Mouse (Mus musculus): ENCODE data around the gene Cpne2. TPM values are rescaled to one million over a fixed set of nuclear protein-coding genes. Genes with fewer than 3 reads are reported as not detected.

Cpne2 gene
- total RNA-seq (2014; fragmentation: Nextera tagmentation) (106 and 114 TPM in 2 replicates), total RNA-seq (2017) (53.9 and 56.5 TPM in 2 replicates)

GRCm38 (mm10) chr8:94532873-94533671 is at the start of gene Cpne2:
Gene Cpne2 (plus strand): TSS chr8:94532990.
- ATAC-seq (replicated peaks; ENCODE audit: poor library complexity, severe bottlenecking), result peak; percentile 70

GRCm38 (mm10) chr8:94485288-94485687 is 47.5 kb upstream of the Cpne2 start:
- peak; percentile 57 for ATAC-seq (replicated peaks; ENCODE audit: poor library complexity, severe bottlenecking)

GRCm38 (mm10) chr8:94485882-94486281 is 46.9 kb upstream of the Cpne2 start:
- ATAC-seq (replicated peaks; ENCODE audit: poor library complexity, severe bottlenecking), result peak; percentile 51

GRCm38 (mm10) chr8:94488016-94488415 is 44.8 kb upstream of the Cpne2 start:
- ATAC-seq (replicated peaks; ENCODE audit: poor library complexity, severe bottlenecking), result no peak

- no peak for ATAC-seq (replicated peaks; ENCODE audit: poor library complexity, severe bottlenecking)
These were observed 42.8 kb upstream of the Cpne2 start for GRCm38 (mm10) chr8:94489809-94490483.

- ATAC-seq (replicated peaks; ENCODE audit: poor library complexity, severe bottlenecking), result peak; percentile 86
These were observed 40.6 kb upstream of the Cpne2 start for GRCm38 (mm10) chr8:94492021-94492681.

- ATAC-seq (replicated peaks; ENCODE audit: poor library complexity, severe bottlenecking), result no peak
These were observed 39.5 kb upstream of the Cpne2 start for GRCm38 (mm10) chr8:94493240-94493639.

- ATAC-seq (replicated peaks; ENCODE audit: poor library complexity, severe bottlenecking), result no peak
These were observed 17.2 kb upstream of the Cpne2 start for GRCm38 (mm10) chr8:94515430-94516208.

GRCm38 (mm10) chr8:94516209-94516593 is 16.6 kb upstream of the Cpne2 start:
- ATAC-seq (replicated peaks; ENCODE audit: poor library complexity, severe bottlenecking), result no peak

- ATAC-seq (replicated peaks; ENCODE audit: poor library complexity, severe bottlenecking), result no peak
These were observed 16.0 kb upstream of the Cpne2 start for GRCm38 (mm10) chr8:94516766-94517165.

- no peak for ATAC-seq (replicated peaks; ENCODE audit: poor library complexity, severe bottlenecking)
These were observed 14.5 kb upstream of the Cpne2 start for GRCm38 (mm10) chr8:94518331-94518730.

- ATAC-seq (replicated peaks; ENCODE audit: poor library complexity, severe bottlenecking), result no peak
These were observed 13.8 kb upstream of the Cpne2 start for GRCm38 (mm10) chr8:94519021-94519420.

GRCm38 (mm10) chr8:94521481-94521880 is 11.3 kb upstream of the Cpne2 start:
- ATAC-seq (replicated peaks; ENCODE audit: poor library complexity, severe bottlenecking), result no peak

GRCm38 (mm10) chr8:94522482-94522881 is 10.3 kb upstream of the Cpne2 start:
- no peak for ATAC-seq (replicated peaks; ENCODE audit: poor library complexity, severe bottlenecking)

GRCm38 (mm10) chr8:94524554-94524953 is 8.2 kb upstream of the Cpne2 start:
- ATAC-seq (replicated peaks; ENCODE audit: poor library complexity, severe bottlenecking), result peak; percentile 72

GRCm38 (mm10) chr8:94527178-94527577 is 5.6 kb upstream of the Cpne2 start:
- ATAC-seq (replicated peaks; ENCODE audit: poor library complexity, severe bottlenecking), result no peak

- peak; percentile 55 for ATAC-seq (replicated peaks; ENCODE audit: poor library complexity, severe bottlenecking)
These were observed 4.5 kb upstream of the Cpne2 start for GRCm38 (mm10) chr8:94528245-94528644.

- no peak for ATAC-seq (replicated peaks; ENCODE audit: poor library complexity, severe bottlenecking)
These were observed 2.9 kb upstream of the Cpne2 start for GRCm38 (mm10) chr8:94529875-94530274.

- peak; percentile 62 for ATAC-seq (replicated peaks; ENCODE audit: poor library complexity, severe bottlenecking)
These were observed 2.1 kb upstream of the Cpne2 start for GRCm38 (mm10) chr8:94530643-94531042.

- ATAC-seq (replicated peaks; ENCODE audit: poor library complexity, severe bottlenecking), result no peak
These were observed 790 bp upstream of the Cpne2 start for GRCm38 (mm10) chr8:94532000-94532399.
